Mouse (Mus musculus): ENCODE data around the gene Rps19. TPM values are rescaled to one million over a fixed set of nuclear protein-coding genes. Genes with fewer than 3 reads are reported as not detected.
"Not testable (repeated sequence)": the region's sequence is repeated elsewhere in the genome, so short reads cannot be mapped to it uniquely, and the experiment has no call there.

Gene Rps19
- total RNA-seq, 2 experiments from 2014 or later: 217 to 840 TPM

GRCm38 (mm10) chr7:24864156-24864555 is 20.0 kb upstream of the Rps19 start:
- no peak for ATAC-seq (replicated peaks; ENCODE audit: low FRiP score, poor library complexity, severe bottlenecking)

- ATAC-seq (replicated peaks; ENCODE audit: low FRiP score, poor library complexity, severe bottlenecking): no peak
Observed at GRCm38 (mm10) chr7:24869080-24869479, 15.1 kb upstream of the Rps19 start.

- no peak; the same call in 1 of the 2 replicates for ATAC-seq (replicated peaks; ENCODE audit: low FRiP score, poor library complexity, severe bottlenecking)
Observed at GRCm38 (mm10) chr7:24869532-24870165, 14.5 kb upstream of the Rps19 start, which contains the start of the genes Lypd4 and Dmrtc2. Gene Lypd4 (minus strand): TSS chr7:24869941. Gene Dmrtc2 (plus strand): TSS chr7:24870057.

- ATAC-seq (replicated peaks; ENCODE audit: low FRiP score, poor library complexity, severe bottlenecking): no peak
Observed at GRCm38 (mm10) chr7:24877588-24877987, 6.6 kb upstream of the Rps19 start.

- no peak for ATAC-seq (replicated peaks; ENCODE audit: low FRiP score, poor library complexity, severe bottlenecking)
Observed at GRCm38 (mm10) chr7:24879620-24880019, 4.6 kb upstream of the Rps19 start.

- ATAC-seq (replicated peaks; ENCODE audit: low FRiP score, poor library complexity, severe bottlenecking): no peak
Observed at GRCm38 (mm10) chr7:24882416-24883199, 1.6 kb upstream of the Rps19 start.

GRCm38 (mm10) chr7:24884693-24885291 is 621 bp downstream of the Rps19 start:
- no peak for ATAC-seq (replicated peaks; ENCODE audit: low FRiP score, poor library complexity, severe bottlenecking)

- ATAC-seq (replicated peaks; ENCODE audit: low FRiP score, poor library complexity, severe bottlenecking): no peak
Observed at GRCm38 (mm10) chr7:24885468-24886307, 1.5 kb downstream of the Rps19 start.

- ATAC-seq (replicated peaks; ENCODE audit: low FRiP score, poor library complexity, severe bottlenecking): no peak
Observed at GRCm38 (mm10) chr7:24886308-24886633, 2.1 kb downstream of the Rps19 start.

- ATAC-seq (replicated peaks; ENCODE audit: low FRiP score, poor library complexity, severe bottlenecking): no peak
Observed at GRCm38 (mm10) chr7:24887096-24887495, 2.9 kb downstream of the Rps19 start.

GRCm38 (mm10) chr7:24889431-24890220 is 5.5 kb downstream of the Rps19 start:
- no peak for ATAC-seq (replicated peaks; ENCODE audit: low FRiP score, poor library complexity, severe bottlenecking)

GRCm38 (mm10) chr7:24890281-24891216 is 6.4 kb downstream of the Rps19 start:
- peak; percentile 87 for ATAC-seq (replicated peaks; ENCODE audit: low FRiP score, poor library complexity, severe bottlenecking)

- ATAC-seq (replicated peaks; ENCODE audit: low FRiP score, poor library complexity, severe bottlenecking): no peak
Observed at GRCm38 (mm10) chr7:24891241-24892124, 7.3 kb downstream of the Rps19 start.

- no peak for ATAC-seq (replicated peaks; ENCODE audit: low FRiP score, poor library complexity, severe bottlenecking)
Observed at GRCm38 (mm10) chr7:24892125-24892583, 8.0 kb downstream of the Rps19 start.

- ATAC-seq (replicated peaks; ENCODE audit: low FRiP score, poor library complexity, severe bottlenecking): not testable (repeated sequence)
Observed at GRCm38 (mm10) chr7:24895749-24896148, 11.6 kb downstream of the Rps19 start.

GRCm38 (mm10) chr7:24896269-24896668 is 12.1 kb downstream of the Rps19 start:
- ATAC-seq (replicated peaks; ENCODE audit: low FRiP score, poor library complexity, severe bottlenecking): no peak

- ATAC-seq (replicated peaks; ENCODE audit: low FRiP score, poor library complexity, severe bottlenecking): no peak
Observed at GRCm38 (mm10) chr7:24897224-24897623, 13.1 kb downstream of the Rps19 start, which contains the start of gene Cd79a. Gene Cd79a (plus strand): TSS chr7:24897381.
